Mouse (Mus musculus) embryonic fibroblast, embryonic 13.5 days (primary cell): ENCODE measurements around the gene Cfap58.

Experiments used
- CTCF ChIP-seq: IDR thresholded peaks from 2 replicates; pipeline ENCODE4 v1.5.1; 2011; ENCODE audit warnings: mild to moderate bottlenecking, control low read depth, low read length, moderate library complexity, borderline replicate concordance; ENCODE audit not compliant: insufficient read depth
- POLR2A ChIP-seq: IDR thresholded peaks from 2 replicates; pipeline ENCODE4 v1.6.1; 2011; ENCODE audit warnings: low read depth, mild to moderate bottlenecking, control low read depth, low read length, moderate library complexity

GRCm38 (mm10) chr19:47958181-47958580 lies 20.7 kb downstream of the Cfap58 start:
- TF ChIP-seq CTCF (no peak), POLR2A (no peak)
